Mouse (Mus musculus): ENCODE data around the gene Gm7980.
"Not testable (repeated sequence)": the region's sequence is repeated elsewhere in the genome, so short reads cannot be mapped to it uniquely, and the experiment has no call there.

The Gm7980 gene

DNA sequence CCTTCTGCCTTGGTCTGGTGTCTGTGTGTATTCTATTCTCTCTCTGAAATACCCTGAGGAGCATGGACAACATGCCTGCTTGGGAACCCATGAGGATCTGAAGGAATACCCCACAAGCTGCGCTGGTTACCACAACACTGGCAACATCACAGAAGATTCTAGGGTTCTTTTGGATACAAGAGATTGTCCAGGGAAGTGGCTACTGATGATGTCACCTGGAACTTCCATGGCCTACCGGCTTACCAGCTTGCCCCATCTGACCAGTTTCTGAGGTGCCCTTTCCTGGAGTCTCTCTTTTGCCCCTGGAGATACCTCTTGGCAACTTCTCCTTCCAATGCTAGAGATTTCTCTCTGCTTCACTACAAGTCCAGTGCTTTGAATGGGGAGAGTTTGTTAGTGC is at the start of gene Gm7980:
Gene Gm7980 (minus strand): TSS at position 101 of the 400 bp plus-strand sequence.
- not testable (repeated sequence) for DNase-seq (ENCODE audit: low spot score)

DNA sequence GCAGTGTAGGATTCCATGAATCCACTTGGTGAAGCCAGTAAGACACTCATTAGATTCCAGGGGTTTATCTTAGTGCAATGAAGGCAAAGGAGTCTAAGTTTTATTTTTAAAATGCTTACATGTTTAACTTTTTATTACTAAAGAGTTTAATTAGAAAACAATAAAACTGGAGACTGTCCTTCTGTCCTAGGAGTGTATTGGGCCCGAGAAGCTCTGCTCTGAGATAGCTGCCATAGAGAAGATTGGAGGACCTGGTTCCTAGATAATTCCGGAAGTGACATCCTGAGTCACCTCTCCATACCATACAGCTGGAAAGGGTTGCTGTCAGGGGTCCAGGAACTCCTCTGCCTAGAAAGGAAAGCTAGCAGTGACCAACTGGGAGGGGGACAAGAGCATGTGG is 36.6 kb upstream of the Gm7980 start, which contains the start of gene 1700024B05Rik:
Gene 1700024B05Rik (plus strand): TSS at position 301 of the 400 bp plus-strand sequence.
- DNase-seq (ENCODE audit: low spot score), result not testable (repeated sequence)

GRCm38 (mm10) chr14:41924649-41925048 is 17.6 kb upstream of the Gm7980 start, which contains the start of gene 1700049E17Rik1:
1700049E17Rik1 (plus strand) TSS chr14:41924949.
- not testable (repeated sequence) for DNase-seq (ENCODE audit: low spot score)

All from ovary, postnatal 36 days (tissue).